Mouse (Mus musculus) cerebellum, adult 2 months (tissue): Measurements from ENCODE around the gene Baiap2.

ENCODE experiments used
- CTCF ChIP-seq: fragments of 200-500 bp; IDR thresholded peaks from 2 replicates; pipeline ENCODE4 v1.5.1; 2011; ENCODE audit warnings: low read depth, mild to moderate bottlenecking, control low read depth, low read length, moderate library complexity, borderline replicate concordance; ENCODE audit not compliant: insufficient read depth
- POLR2A ChIP-seq: fragments of 200-500 bp; IDR thresholded peaks from 2 replicates; pipeline ENCODE4 v1.6.1; 2011; ENCODE audit warnings: low read length, control low read depth, borderline replicate concordance; ENCODE audit not compliant: insufficient read depth

GRCm38 (mm10) chr11:119988391-119988790 is 45.8 kb downstream of the Baiap2 start:
- TF ChIP-seq POLR2A: no peak
- TF ChIP-seq CTCF: no peak
